Mouse (Mus musculus): Measurements from ENCODE around the gene Mindy4. TPM values are rescaled to one million over a fixed set of nuclear protein-coding genes. Genes with fewer than 3 reads are reported as not detected.

The Mindy4 gene
- polyA plus RNA-seq, 1 experiment from 2014 or later: 17.2 TPM

GRCm38 (mm10) chr6:55314628-55315027, 111.4 kb downstream of the Mindy4 start:
- Histone ChIP-seq H3K27me3 (ENCODE audit: control insufficient read depth, insufficient read depth, low read length) (no peaks in the 10 kb centered on the region), H3K4me2 (ENCODE audit: low read depth, severe bottlenecking) (no peak overlapping the region), H3K9me3 (ENCODE audit: control insufficient read depth, low read length) (no peaks in the 10 kb centered on the region), H3K36me3 (ENCODE audit: control insufficient read depth, insufficient read depth, low read length) (no peaks in the 10 kb centered on the region), H3K27ac (replicated peaks; ENCODE audit: low read depth, low read length) (no peak overlapping the region), H3K9ac (ENCODE audit: low read length) (no peak overlapping the region), H3K4me3 (ENCODE audit: low read depth, low read length) (no peak overlapping the region), H3K4me1 (ENCODE audit: control insufficient read depth, insufficient read depth, low read length) (peaks cover 4% of the 10 kb centered on the region)
- DNase-seq (ENCODE audit: low spot score) (no peak), ATAC-seq (ENCODE audit: insufficient number of reproducible peaks, low FRiP score, low TSS enrichment, low read depth) (no peak)
- 82% methylated on average over 8 of the region's 8 CpGs for WGBS

- Histone ChIP-seq H3K4me2 (ENCODE audit: low read depth, severe bottlenecking) (no peak overlapping the region), H3K9ac (ENCODE audit: low read length) (no peak overlapping the region), H3K36me3 (ENCODE audit: control insufficient read depth, insufficient read depth, low read length) (no peaks in the 10 kb centered on the region), H3K27ac (replicated peaks; ENCODE audit: low read depth, low read length) (no peak overlapping the region), H3K4me3 (ENCODE audit: low read depth, low read length) (no peak overlapping the region), H3K4me1 (ENCODE audit: control insufficient read depth, insufficient read depth, low read length) (no peaks in the 10 kb centered on the region), H3K9me3 (ENCODE audit: control insufficient read depth, low read length) (no peaks in the 10 kb centered on the region), H3K27me3 (ENCODE audit: control insufficient read depth, insufficient read depth, low read length) (no peaks in the 10 kb centered on the region)
- DNase-seq (ENCODE audit: low spot score): no peak
- no peak for ATAC-seq (ENCODE audit: insufficient number of reproducible peaks, low FRiP score, low TSS enrichment, low read depth)
- 90% methylated on average over 3 of the region's 3 CpGs for WGBS
Observed at GRCm38 (mm10) chr6:55318597-55318996, 115.4 kb downstream of the Mindy4 start.

- H3K9me3 ChIP-seq (ENCODE audit: control insufficient read depth, low read length): no peaks in the 10 kb centered on the region
- 70% methylated on average over 14 of the region's 14 CpGs for WGBS
Observed at GRCm38 (mm10) chr6:55319585-55320551, 116.7 kb downstream of the Mindy4 start.

GRCm38 (mm10) chr6:55320894-55321293, 117.7 kb downstream of the Mindy4 start:
- Histone ChIP-seq H3K27me3 (ENCODE audit: control insufficient read depth, insufficient read depth, low read length) (no peaks in the 10 kb centered on the region), H3K4me3 (ENCODE audit: low read depth, low read length) (no peak overlapping the region), H3K36me3 (ENCODE audit: control insufficient read depth, insufficient read depth, low read length) (no peaks in the 10 kb centered on the region), H3K9me3 (ENCODE audit: control insufficient read depth, low read length) (no peaks in the 10 kb centered on the region), H3K27ac (replicated peaks; ENCODE audit: low read depth, low read length) (no peak overlapping the region), H3K4me1 (ENCODE audit: control insufficient read depth, insufficient read depth, low read length) (no peaks in the 10 kb centered on the region), H3K4me2 (ENCODE audit: low read depth, severe bottlenecking) (no peak overlapping the region), H3K9ac (ENCODE audit: low read length) (no peak overlapping the region)
- WGBS: 82% methylated on average over 4 of the region's 4 CpGs
- DNase-seq (ENCODE audit: low spot score) (no peak), ATAC-seq (ENCODE audit: insufficient number of reproducible peaks, low FRiP score, low TSS enrichment, low read depth) (no peak)

More at GRCm38 (mm10) chr6:55319585-55320551, 116.7 kb downstream of the Mindy4 start:
- no peak overlapping the region for H3K4me2 ChIP-seq (ENCODE audit: low read depth, severe bottlenecking)
- H3K27me3 ChIP-seq (ENCODE audit: control insufficient read depth, insufficient read depth, low read length): no peaks in the 10 kb centered on the region
- DNase-seq (ENCODE audit: low spot score) (no peak), ATAC-seq (ENCODE audit: insufficient number of reproducible peaks, low FRiP score, low TSS enrichment, low read depth) (no peak)
- no peak overlapping the region for H3K4me3 ChIP-seq (ENCODE audit: low read depth, low read length)
- H3K36me3 ChIP-seq (ENCODE audit: control insufficient read depth, insufficient read depth, low read length): no peaks in the 10 kb centered on the region
- H3K4me1 ChIP-seq (ENCODE audit: control insufficient read depth, insufficient read depth, low read length): no peaks in the 10 kb centered on the region
- no peak overlapping the region for H3K9ac ChIP-seq (ENCODE audit: low read length)
- no peak overlapping the region for H3K27ac ChIP-seq (replicated peaks; ENCODE audit: low read depth, low read length)

- Histone ChIP-seq H3K4me3 (ENCODE audit: low read depth, low read length) (no peak overlapping the region), H3K4me1 (ENCODE audit: control insufficient read depth, insufficient read depth, low read length) (no peaks in the 10 kb centered on the region), H3K9ac (ENCODE audit: low read length) (no peak overlapping the region), H3K27ac (replicated peaks; ENCODE audit: low read depth, low read length) (no peak overlapping the region), H3K27me3 (ENCODE audit: control insufficient read depth, insufficient read depth, low read length) (no peaks in the 10 kb centered on the region), H3K4me2 (ENCODE audit: low read depth, severe bottlenecking) (no peak overlapping the region), H3K9me3 (ENCODE audit: control insufficient read depth, low read length) (no peaks in the 10 kb centered on the region), H3K36me3 (ENCODE audit: control insufficient read depth, insufficient read depth, low read length) (no peaks in the 10 kb centered on the region)
- DNase-seq (ENCODE audit: low spot score): no peak
- no peak for ATAC-seq (ENCODE audit: insufficient number of reproducible peaks, low FRiP score, low TSS enrichment, low read depth)
- 72% methylated on average over 6 of the region's 6 CpGs for WGBS
Observed at GRCm38 (mm10) chr6:55321518-55321917, 118.3 kb downstream of the Mindy4 start.

- DNase-seq (ENCODE audit: low spot score): no peak
- H3K4me2 ChIP-seq (ENCODE audit: low read depth, severe bottlenecking): no peak overlapping the region
- H3K27me3 ChIP-seq (ENCODE audit: control insufficient read depth, insufficient read depth, low read length): no peaks in the 10 kb centered on the region
- no peak overlapping the region for H3K4me3 ChIP-seq (ENCODE audit: low read depth, low read length)
- no peak overlapping the region for H3K9ac ChIP-seq (ENCODE audit: low read length)
- H3K36me3 ChIP-seq (ENCODE audit: control insufficient read depth, insufficient read depth, low read length): no peaks in the 10 kb centered on the region
- WGBS: 93% methylated on average over 2 of the region's 2 CpGs
- ATAC-seq (ENCODE audit: insufficient number of reproducible peaks, low FRiP score, low TSS enrichment, low read depth): no peak
- no peak overlapping the region for H3K27ac ChIP-seq (replicated peaks; ENCODE audit: low read depth, low read length)
- H3K4me1 ChIP-seq (ENCODE audit: control insufficient read depth, insufficient read depth, low read length): no peaks in the 10 kb centered on the region
- H3K9me3 ChIP-seq (ENCODE audit: control insufficient read depth, low read length): no peaks in the 10 kb centered on the region
Observed at GRCm38 (mm10) chr6:55322980-55323379, 119.8 kb downstream of the Mindy4 start.

- Histone ChIP-seq H3K9me3 (ENCODE audit: control insufficient read depth, low read length) (no peaks in the 10 kb centered on the region), H3K36me3 (ENCODE audit: control insufficient read depth, insufficient read depth, low read length) (no peaks in the 10 kb centered on the region), H3K27me3 (ENCODE audit: control insufficient read depth, insufficient read depth, low read length) (no peaks in the 10 kb centered on the region), H3K9ac (ENCODE audit: low read length) (no peak overlapping the region), H3K4me2 (ENCODE audit: low read depth, severe bottlenecking) (no peak overlapping the region), H3K4me3 (ENCODE audit: low read depth, low read length) (no peak overlapping the region), H3K4me1 (ENCODE audit: control insufficient read depth, insufficient read depth, low read length) (no peaks in the 10 kb centered on the region), H3K27ac (replicated peaks; ENCODE audit: low read depth, low read length) (no peak overlapping the region)
- WGBS: 85% methylated on average over 17 of the region's 17 CpGs
- ATAC-seq (ENCODE audit: insufficient number of reproducible peaks, low FRiP score, low TSS enrichment, low read depth) (no peak), DNase-seq (ENCODE audit: low spot score) (no peak)
Observed at GRCm38 (mm10) chr6:55323908-55324634, 120.9 kb downstream of the Mindy4 start.

GRCm38 (mm10) chr6:55324785-55325184, 121.6 kb downstream of the Mindy4 start:
- no peak overlapping the region for H3K4me3 ChIP-seq (ENCODE audit: low read depth, low read length)
- no peak overlapping the region for H3K27ac ChIP-seq (replicated peaks; ENCODE audit: low read depth, low read length)
- no peaks in the 10 kb centered on the region for H3K9me3 ChIP-seq (ENCODE audit: control insufficient read depth, low read length)
- H3K9ac ChIP-seq (ENCODE audit: low read length): no peak overlapping the region
- no peak for DNase-seq (ENCODE audit: low spot score)
- no peaks in the 10 kb centered on the region for H3K36me3 ChIP-seq (ENCODE audit: control insufficient read depth, insufficient read depth, low read length)
- no peak overlapping the region for H3K4me2 ChIP-seq (ENCODE audit: low read depth, severe bottlenecking)
- WGBS: 65% methylated on average over 1 of the region's 1 CpGs
- no peak for ATAC-seq (ENCODE audit: insufficient number of reproducible peaks, low FRiP score, low TSS enrichment, low read depth)
- H3K27me3 ChIP-seq (ENCODE audit: control insufficient read depth, insufficient read depth, low read length): no peaks in the 10 kb centered on the region
- H3K4me1 ChIP-seq (ENCODE audit: control insufficient read depth, insufficient read depth, low read length): no peaks in the 10 kb centered on the region
